Mouse (Mus musculus): ENCODE measurements around the gene Slc8a3.

- TF ChIP-seq POLR2A (IDR thresholded peaks at IDR 0.05; ENCODE audit: borderline replicate concordance, control insufficient read depth, low read depth, low read length): no peak
- no peak for TF ChIP-seq CTCF (IDR thresholded peaks at IDR 0.05; ENCODE audit: control insufficient read depth, insufficient read depth, low read length)
These were observed 109.7 kb downstream of the Slc8a3 start for GRCm38 (mm10) chr12:81223276-81223675.
